Mouse (Mus musculus) hindbrain, postnatal 0 days (tissue): Measurements from ENCODE around the gene Kdm2a. TPM values are rescaled to one million over a fixed set of nuclear protein-coding genes. Genes with fewer than 3 reads are reported as not detected.
A peak's percentile ranks its signal among the peaks of the same experiment; 100 is the strongest.

Source experiments
- ATAC-seq: fragments of 200-750 bp; cut with Nextera tagmentation; 2 replicates; pipeline ENCODE4 v1.8.0; 2017; ENCODE audit warnings: mild to moderate bottlenecking, moderate TSS enrichment, moderate library complexity
- DNase-seq: peaks from one replicate; pipeline ENCODE4 v3.0.0-alpha.2; 2015; ENCODE audit warnings: low spot score
- H3K27ac ChIP-seq: fragments of 300-500 bp; sonication (generic); 2 replicates; pipeline ENCODE4 v1.5.1; 2014; ENCODE audit warnings: mild to moderate bottlenecking
- H3K27me3 ChIP-seq: fragments of 300-500 bp; sonication (generic); 2 replicates; pipeline ENCODE4 v1.6.1; 2014; ENCODE audit warnings: low read length, mixed read lengths; ENCODE audit not compliant: insufficient read depth
- H3K36me3 ChIP-seq: fragments of 300-500 bp; sonication (generic); 2 replicates; pipeline ENCODE4 v1.6.1; 2014; ENCODE audit warnings: low read length, mixed read lengths; ENCODE audit not compliant: insufficient read depth
- H3K4me1 ChIP-seq: fragments of 300-500 bp; sonication (generic); 2 replicates; pipeline ENCODE4 v1.6.1; 2014; ENCODE audit warnings: antibody characterized with exemption, low read length, mixed read lengths; ENCODE audit not compliant: insufficient read depth
- H3K4me2 ChIP-seq: fragments of 300-500 bp; sonication (generic); 2 replicates; pipeline ENCODE4 v1.6.1; 2014; ENCODE audit warnings: low read depth, mild to moderate bottlenecking, low read length, moderate library complexity, mixed read lengths
- H3K4me3 ChIP-seq: fragments of 300-500 bp; sonication (generic); 2 replicates; pipeline ENCODE4 v1.5.1; 2014; ENCODE audit warnings: low read length
- H3K9ac ChIP-seq: fragments of 300-500 bp; sonication (generic); replicated peaks from 2 replicates; pipeline ENCODE4 v1.6.1; 2014; ENCODE audit warnings: mild to moderate bottlenecking, low read length, moderate library complexity, mixed read lengths
- H3K9me3 ChIP-seq: fragments of 300-500 bp; sonication (generic); 2 replicates; pipeline ENCODE4 v1.6.1; 2016; ENCODE audit warnings: low read length, mixed read lengths
- CTCF ChIP-seq: IDR thresholded peaks from 2 replicates; pipeline ENCODE4 v1.5.1; 2016; ENCODE audit warnings: antibody characterized with exemption, control low read depth, low read depth
- WGBS: fragments of 180-500 bp; shearing (Covaris S2); extraction: QIAGEN DNeasy Blood & Tissue Kit; methylation state at CpG from one replicate; pipeline ENCODE4 v1.1.7; 2014; 5-methylcytosine and 5-hydroxymethylcytosine counted together
- polyA plus RNA-seq: library from polyadenylated mRNA; unstranded; fragments of >200 nt; fragmentation: Nextera tagmentation; extraction: Ambion mirVana; gene quantifications from 2 replicates; pipeline ENCODE4 v1.2.1, GENCODE M21; 2015
- total RNA-seq: library from RNA; depleted of rRNA; stranded (reverse); fragments of >200 nt; gene quantifications from 2 replicates; pipeline ENCODE4 v1.2.3, GENCODE M21; 2014

The Kdm2a gene
- total and polyA plus RNA-seq, 2 experiments from 2014 or later: 19.8 to 73.7 TPM

DNA sequence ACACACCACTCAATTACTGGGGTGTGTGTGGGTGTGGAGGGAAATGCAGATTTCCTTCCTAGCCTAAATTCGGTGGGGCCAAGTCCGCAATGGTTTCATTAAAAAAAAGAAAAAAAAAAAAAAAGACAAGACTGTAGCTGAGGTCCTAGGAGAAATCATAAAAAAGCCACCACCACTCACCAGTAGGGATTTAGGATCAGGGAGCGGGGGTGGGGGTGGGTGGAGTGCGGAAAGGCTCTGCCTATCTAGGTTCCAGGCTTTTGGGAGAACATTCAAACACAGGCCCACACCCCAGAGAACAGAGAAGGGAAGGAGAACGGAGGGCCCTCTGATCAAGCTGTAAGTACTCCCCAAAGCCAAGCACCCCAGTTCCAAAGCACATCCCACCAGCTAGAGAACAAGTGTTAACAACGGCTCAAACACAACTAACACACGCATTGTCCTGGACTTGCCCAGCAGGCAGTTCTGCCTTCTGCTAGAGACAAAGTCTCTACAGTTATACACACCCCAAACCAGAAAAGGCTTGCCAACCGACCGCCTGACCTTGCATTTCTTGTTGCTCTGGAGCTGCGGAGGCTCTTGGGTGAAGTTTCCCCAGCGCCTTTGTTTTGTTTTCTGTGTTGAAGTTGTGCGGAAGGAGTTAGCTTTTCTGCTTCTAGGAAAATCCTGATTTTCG is 64.8 kb downstream of the Kdm2a start:
- DNase-seq (peak; percentile 58), ATAC-seq (peak; percentile 61)
- peaks cover 9% of the 10 kb centered on the region; the same call in 1 of the 2 replicates for H3K4me1 ChIP-seq
- H3K36me3 ChIP-seq: peaks cover 7% of the 10 kb centered on the region
- no peaks in the 10 kb centered on the region for H3K27me3 ChIP-seq
- H3K27ac ChIP-seq: peak overlapping the region; percentile 89
- peak overlapping the region; percentile 87 for H3K4me2 ChIP-seq
- H3K9ac ChIP-seq: peak overlapping the region; percentile 65
- peak overlapping the region; percentile 56 for H3K4me3 ChIP-seq
- H3K9me3 ChIP-seq: no peaks in the 10 kb centered on the region
- no peak for TF ChIP-seq CTCF
- under 1% methylated on average over 13 of the region's 13 CpGs for WGBS

DNA sequence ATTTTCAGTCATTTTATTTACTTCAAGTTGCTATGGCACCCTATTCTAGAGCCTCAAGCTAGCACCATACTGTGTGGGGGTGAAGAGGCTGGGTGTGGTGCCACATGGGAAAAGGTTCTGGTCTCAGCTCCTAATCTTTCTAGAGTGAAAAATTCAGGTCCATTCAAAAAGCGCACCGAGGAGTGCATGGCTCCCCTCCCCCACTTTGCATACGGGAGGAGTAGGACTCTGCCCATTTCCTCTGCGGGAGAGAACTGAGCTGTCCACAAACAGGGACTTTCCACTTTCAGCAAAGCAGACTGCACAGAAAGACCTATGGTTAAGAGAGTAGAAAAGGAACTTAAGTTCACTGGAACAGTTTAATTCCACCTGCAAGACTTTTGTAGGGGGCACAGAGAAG is 65.4 kb downstream of the Kdm2a start:
- WGBS: under 1% methylated on average over 4 of the region's 4 CpGs
- TF ChIP-seq CTCF: no peak
- Histone ChIP-seq H3K4me2 (peak overlapping the region; percentile 87), H3K9ac (peak overlapping the region; percentile 65), H3K4me3 (peak overlapping the region; percentile 56), H3K36me3 (peaks cover 13% of the 10 kb centered on the region), H3K27me3 (no peaks in the 10 kb centered on the region), H3K27ac (peak overlapping the region; percentile 89), H3K4me1 (peaks cover 9% of the 10 kb centered on the region; the same call in 1 of the 2 replicates), H3K9me3 (no peaks in the 10 kb centered on the region)
- ATAC-seq (no peak), DNase-seq (peak; percentile 57)

DNA sequence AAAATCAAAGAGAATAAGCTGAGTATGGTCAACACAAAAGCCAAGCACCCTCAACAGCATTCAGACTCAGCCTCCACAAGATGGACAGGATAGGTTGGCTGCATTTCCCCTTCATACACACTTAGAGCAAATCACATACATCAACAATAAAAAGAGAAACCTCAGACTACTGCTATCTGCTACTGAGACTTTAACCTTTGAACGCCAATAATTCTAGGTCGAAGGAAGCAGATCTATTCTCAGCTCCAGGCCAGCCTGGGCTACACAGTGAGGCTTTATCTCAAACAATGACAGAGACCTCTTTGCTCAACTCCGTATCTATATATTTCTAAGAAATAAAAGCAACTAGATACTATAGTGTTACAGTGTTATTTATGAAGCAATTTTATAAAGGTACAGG is 66.8 kb downstream of the Kdm2a start:
- Histone ChIP-seq H3K4me2 (no peak overlapping the region), H3K4me3 (no peak overlapping the region), H3K27ac (no peak overlapping the region), H3K4me1 (peaks cover 9% of the 10 kb centered on the region; the same call in 1 of the 2 replicates), H3K27me3 (no peaks in the 10 kb centered on the region), H3K36me3 (peaks cover 22% of the 10 kb centered on the region), H3K9ac (no peak overlapping the region), H3K9me3 (no peaks in the 10 kb centered on the region)
- no peak for ATAC-seq
- TF ChIP-seq CTCF: no peak
- WGBS: 86% methylated on average over 3 of the region's 3 CpGs
- DNase-seq: no peak

- DNase-seq (no peak), ATAC-seq (no peak)
- H3K4me3 ChIP-seq: no peak overlapping the region
- no peak for TF ChIP-seq CTCF
- 86% methylated on average over 2 of the region's 2 CpGs for WGBS
- H3K9me3 ChIP-seq: no peaks in the 10 kb centered on the region
- no peak overlapping the region for H3K9ac ChIP-seq
- H3K4me2 ChIP-seq: no peak overlapping the region
- H3K27ac ChIP-seq: no peak overlapping the region
- peaks cover 27% of the 10 kb centered on the region for H3K36me3 ChIP-seq
- peaks cover 9% of the 10 kb centered on the region; the same call in 1 of the 2 replicates for H3K4me1 ChIP-seq
- no peaks in the 10 kb centered on the region for H3K27me3 ChIP-seq
These were observed 67.5 kb downstream of the Kdm2a start for GRCm38 (mm10) chr19:4330603-4331002.

- Histone ChIP-seq H3K36me3 (peaks cover 36% of the 10 kb centered on the region), H3K4me2 (no peak overlapping the region), H3K27me3 (no peaks in the 10 kb centered on the region), H3K27ac (no peak overlapping the region), H3K4me1 (peaks cover 9% of the 10 kb centered on the region; the same call in 1 of the 2 replicates), H3K4me3 (no peak overlapping the region), H3K9ac (no peak overlapping the region), H3K9me3 (no peaks in the 10 kb centered on the region)
- 98% methylated on average over 8 of the region's 8 CpGs for WGBS
- DNase-seq (no peak), ATAC-seq (no peak)
- no peak for TF ChIP-seq CTCF
These were observed 69.3 kb downstream of the Kdm2a start for GRCm38 (mm10) chr19:4328737-4329304.

- WGBS: 57% methylated on average over 1 of the region's 1 CpGs
- no peak overlapping the region for H3K27ac ChIP-seq
- H3K36me3 ChIP-seq: peaks cover 49% of the 10 kb centered on the region
- ATAC-seq: no peak
- no peak overlapping the region for H3K4me3 ChIP-seq
- peaks cover 2% of the 10 kb centered on the region; the same call in 1 of the 2 replicates for H3K4me1 ChIP-seq
- DNase-seq: no peak
- no peak overlapping the region for H3K4me2 ChIP-seq
- TF ChIP-seq CTCF: no peak
- no peaks in the 10 kb centered on the region for H3K9me3 ChIP-seq
- H3K27me3 ChIP-seq: no peaks in the 10 kb centered on the region
- H3K9ac ChIP-seq: no peak overlapping the region
These were observed 71.2 kb downstream of the Kdm2a start for GRCm38 (mm10) chr19:4326881-4327280.

GRCm38 (mm10) chr19:4326106-4326505 is 72.0 kb downstream of the Kdm2a start:
- no peak for TF ChIP-seq CTCF
- Histone ChIP-seq H3K4me3 (no peak overlapping the region), H3K9me3 (no peaks in the 10 kb centered on the region), H3K9ac (no peak overlapping the region), H3K27ac (no peak overlapping the region), H3K4me1 (no peaks in the 10 kb centered on the region), H3K36me3 (peaks cover 54% of the 10 kb centered on the region), H3K27me3 (no peaks in the 10 kb centered on the region), H3K4me2 (no peak overlapping the region)
- WGBS: 94% methylated on average over 3 of the region's 3 CpGs
- DNase-seq (no peak), ATAC-seq (no peak)
